9 mouse cellular contexts compared by ENCODE assay signal in genomic region chr11:96407191-96408072, GRCm38 (mm10). TPM values are rescaled to one million over a fixed set of nuclear protein-coding genes. Genes with fewer than 3 reads are reported as not detected.
A peak's percentile ranks its signal among the peaks of the same experiment; 100 is the strongest.
DNase-seq lines count a peak whose midpoint lies in the region; ATAC-seq and TF ChIP-seq lines count a peak whose summit lies in the region.
"Had no signal": no experiment of that assay in that cellular context is flagged by ENCODE, and none has a peak within 500 bp of the region (broad histone marks: within the 10 kb centered on the region; RNA-seq: fewer than 3 reads in every experiment).

No protein-coding gene starts in this region.

- H3K9me3 ChIP-seq in forebrain, embryonic 16.5 days (ENCODE audit: control insufficient read depth, low read length), result no peaks in the 10 kb centered on the region
- H3K9me3 ChIP-seq in midbrain, embryonic 10.5 days (replicated peaks), result no peaks in the 10 kb centered on the region

- no peak for TF ChIP-seq POLR2A in small intestine, adult 2 months (IDR thresholded peaks at IDR 0.05; ENCODE audit: low read depth, low read length)

- peak; percentile 68; the same call in 1 of the 2 replicates for TF ChIP-seq CTCF in small intestine, adult 2 months (IDR thresholded peaks at IDR 0.05; ENCODE audit: extremely low read depth, insufficient read length, insufficient replicate concordance, low read depth, low read length)

- peaks cover 5% of the 10 kb centered on the region for H3K27me3 ChIP-seq in forebrain, embryonic 16.5 days (replicated peaks; ENCODE audit: control insufficient read depth, insufficient read depth, low read length)
- peaks cover 82% of the 10 kb centered on the region for H3K27me3 ChIP-seq in midbrain, embryonic 10.5 days (ENCODE audit: low read depth, poor library complexity, severe bottlenecking)
- peaks cover 7% of the 10 kb centered on the region; the same call in 1 of the 2 replicates for H3K27me3 ChIP-seq in small intestine, adult 2 months (ENCODE audit: control insufficient read depth, insufficient read depth, low read length)

- 11% methylated on average over 36 of the region's 36 CpGs for WGBS in forebrain, embryonic 16.5 days
- WGBS in midbrain, embryonic 10.5 days, result 9% methylated on average over 36 of the region's 36 CpGs
- 12% methylated on average over 36 of the region's 36 CpGs for WGBS in small intestine, adult 2 months

- peak overlapping the region; percentile 4; the same call in 1 of the 2 replicates for H3K9ac ChIP-seq in forebrain, embryonic 16.5 days (replicated peaks; ENCODE audit: low read depth, low read length)

- H3K4me2 ChIP-seq in forebrain, embryonic 16.5 days (ENCODE audit: low read length), result peak overlapping the region; percentile 44

- intact Hi-C loops in left cerebral cortex, postnatal 36 days (cut with DNase I), result no loop called here

- no peak overlapping the region for H3K27ac ChIP-seq in forebrain, embryonic 16.5 days (ENCODE audit: low read length)
- H3K27ac ChIP-seq in midbrain, embryonic 10.5 days (replicated peaks), result no peak overlapping the region
- H3K27ac ChIP-seq in small intestine, adult 2 months (ENCODE audit: insufficient read depth, low read depth, low read length), result no peak overlapping the region

- no peaks in the 10 kb centered on the region for H3K36me3 ChIP-seq in forebrain, embryonic 16.5 days (ENCODE audit: control insufficient read depth, insufficient read depth)
- H3K36me3 ChIP-seq in midbrain, embryonic 10.5 days, result no peaks in the 10 kb centered on the region
- H3K36me3 ChIP-seq in small intestine, adult 2 months (ENCODE audit: control insufficient read depth, insufficient read depth, low read length), result no peaks in the 10 kb centered on the region

- peak; percentile 53 for DNase-seq in CD4-positive helper T cell, adult 2 months (ENCODE audit: low read depth, low spot score)
- peak; percentile 92 for DNase-seq in adrenal gland, adult 2 months
- peak; percentile 9 to 18 for DNase-seq in left cerebral cortex, postnatal 36 days (ENCODE audit: low spot score in 2 of 2)
- DNase-seq in midbrain, embryonic 10.5 days (ENCODE audit: low spot score), result peak; percentile 71
- DNase-seq in c-Kit-positive CD71-positive TER-119-positive erythroid progenitor cells, embryonic 14.5 days (ENCODE audit: low spot score), result no peak

- peaks cover 8% of the 10 kb centered on the region for H3K4me1 ChIP-seq in forebrain, embryonic 16.5 days (replicated peaks; ENCODE audit: control insufficient read depth, insufficient read depth, low read length)
- peaks cover 12% of the 10 kb centered on the region for H3K4me1 ChIP-seq in midbrain, embryonic 10.5 days
- H3K4me1 ChIP-seq in small intestine, adult 2 months (ENCODE audit: control insufficient read depth, insufficient read depth, insufficient read length, low read length), result no peaks in the 10 kb centered on the region

- H3K4me3 ChIP-seq in forebrain, embryonic 16.5 days (replicated peaks; ENCODE audit: low read length), result peak overlapping the region; percentile 17; the same call in 1 of the 2 replicates
- H3K4me3 ChIP-seq in midbrain, embryonic 10.5 days, result peak overlapping the region; percentile 46
- H3K4me3 ChIP-seq in small intestine, adult 2 months (ENCODE audit: low read depth, low read length), result peak overlapping the region; percentile 14

- ATAC-seq in forebrain, embryonic 16.5 days, result no peak
- ATAC-seq in hematopoietic stem cell, adult 5-6 weeks (replicated peaks in 1 of 2; ENCODE audit: insufficient read depth in 1 of 2, low FRiP score in 2 of 2, low TSS enrichment in 1 of 2, low read depth in 1 of 2, poor library complexity in 2 of 2, severe bottlenecking in 2 of 2), result peak; percentile 87 to 95

RNA-seq across cellular contexts. Expression of gene Hoxb1, which starts 41.9 kb away (rescaled TPM):
- total RNA-seq in adrenal gland, adult 2 months (2021), result not detected
- not detected in 2 replicates for polyA plus RNA-seq in adrenal gland, adult 2 months (2012; rRNA removed)
- not detected in 2 replicates for polyA plus RNA-seq in forebrain, embryonic 16.5 days (2015; fragmentation: Nextera tagmentation; extraction: Ambion mirVana)
- not detected in 2 replicates for total RNA-seq in hematopoietic stem cell, adult 5-6 weeks (2017)
- total RNA-seq in left cerebral cortex, postnatal 36 days (2021), result not detected
- polyA plus RNA-seq in midbrain, embryonic 10.5 days (2016; fragmentation: Nextera tagmentation; extraction: Ambion mirVana), result 0.15 TPM in 1 of 2 replicates, not detected in the other
- not detected in 2 replicates for polyA plus RNA-seq in small intestine, adult 2 months (2012; rRNA removed)
- polyA plus RNA-seq: frontal cortex, adult 2 months had no signal

RNA-seq across cellular contexts. Expression of gene Skap1, which starts 57.0 kb away (rescaled TPM):
- total RNA-seq in adrenal gland, adult 2 months (2021), result 1 to 10 TPM; 5.5 to 6.5 TPM
- polyA plus RNA-seq in adrenal gland, adult 2 months (2012; rRNA removed), result 2.9 and 3.3 TPM in 2 replicates
- polyA plus RNA-seq in forebrain, embryonic 16.5 days (2015; fragmentation: Nextera tagmentation; extraction: Ambion mirVana), result 2.1 and 3.4 TPM in 2 replicates
- 2.4 and 3.6 TPM in 2 replicates for total RNA-seq in hematopoietic stem cell, adult 5-6 weeks (2017)
- 1 to 10 TPM; 2.5 to 2.7 TPM for total RNA-seq in left cerebral cortex, postnatal 36 days (2021)
- polyA plus RNA-seq in midbrain, embryonic 10.5 days (2016; fragmentation: Nextera tagmentation; extraction: Ambion mirVana), result 1.4 and 1.8 TPM in 2 replicates
- 1.7 and 3.0 TPM in 2 replicates for polyA plus RNA-seq in small intestine, adult 2 months (2012; rRNA removed)

RNA-seq across cellular contexts. Expression of gene Hoxb2, which starts 57.1 kb away (rescaled TPM):
- total RNA-seq in adrenal gland, adult 2 months (2021), result 10 to 100 TPM; 18.7 to 22.6 TPM
- polyA plus RNA-seq in adrenal gland, adult 2 months (2012; rRNA removed), result 69.6 and 86.1 TPM in 2 replicates
- polyA plus RNA-seq in forebrain, embryonic 16.5 days (2015; fragmentation: Nextera tagmentation; extraction: Ambion mirVana), result not detected in 2 replicates
- 1.8 and 2.1 TPM in 2 replicates for total RNA-seq in hematopoietic stem cell, adult 5-6 weeks (2017)
- total RNA-seq in left cerebral cortex, postnatal 36 days (2021), result not detected
- 0.10 TPM in 1 of 2 replicates, not detected in the other for polyA plus RNA-seq in midbrain, embryonic 10.5 days (2016; fragmentation: Nextera tagmentation; extraction: Ambion mirVana)
- polyA plus RNA-seq in small intestine, adult 2 months (2012; rRNA removed), result 9.9 TPM in 2 replicates
- polyA plus RNA-seq: frontal cortex, adult 2 months had no signal
